Mouse (Mus musculus) lung, embryonic 16.5 days (tissue): ENCODE results near the gene Zfhx3. TPM values are rescaled to one million over a fixed set of nuclear protein-coding genes. Genes with fewer than 3 reads are reported as not detected.
A peak's percentile ranks its signal among the peaks of the same experiment; 100 is the strongest.

Experiments used
- ATAC-seq: fragments of 200-750 bp; cut with Nextera tagmentation; 2 replicates; pipeline ENCODE4 v1.8.0; 2017; ENCODE audit warnings: low read depth, mild to moderate bottlenecking, moderate library complexity
- H3K27ac ChIP-seq: fragments of 300-500 bp; sonication (generic); 2 replicates; pipeline ENCODE4 v1.5.1; 2014; ENCODE audit warnings: mild to moderate bottlenecking, control low read depth, low read length
- H3K27me3 ChIP-seq: fragments of 300-500 bp; sonication (generic); 2 replicates; pipeline ENCODE4 v1.6.1; 2014; ENCODE audit warnings: low read depth, low read length, mixed read lengths; ENCODE audit not compliant: control insufficient read depth, insufficient read depth
- H3K36me3 ChIP-seq: fragments of 300-500 bp; sonication (generic); 2 replicates; pipeline ENCODE4 v1.6.1; 2014; ENCODE audit warnings: low read length; ENCODE audit not compliant: control insufficient read depth, insufficient read depth
- H3K4me1 ChIP-seq: fragments of 300-500 bp; sonication (generic); replicated peaks from 2 replicates; pipeline ENCODE4 v1.6.1; 2014; ENCODE audit warnings: low read length, mixed read lengths; ENCODE audit not compliant: control insufficient read depth, insufficient read depth
- H3K4me2 ChIP-seq: fragments of 300-500 bp; sonication (generic); 2 replicates; pipeline ENCODE4 v1.6.1; 2014; ENCODE audit warnings: low read depth, low read length, control low read depth
- H3K4me3 ChIP-seq: fragments of 300-500 bp; sonication (generic); 2 replicates; pipeline ENCODE4 v1.5.1; 2014; ENCODE audit warnings: mild to moderate bottlenecking, low read length, control low read depth
- H3K9ac ChIP-seq: fragments of 300-500 bp; sonication (generic); 2 replicates; pipeline ENCODE4 v1.6.1; 2014; ENCODE audit warnings: low read length, control low read depth
- H3K9me3 ChIP-seq: fragments of 300-500 bp; sonication (generic); 2 replicates; pipeline ENCODE4 v1.6.1; 2016; ENCODE audit warnings: low read length; ENCODE audit not compliant: control insufficient read depth
- WGBS: fragments of 180-500 bp; shearing (Covaris S2); extraction: QIAGEN DNeasy Blood & Tissue Kit; methylation state at CpG from one replicate; pipeline ENCODE4 v1.1.7; 2014; 5-methylcytosine and 5-hydroxymethylcytosine counted together
- polyA plus RNA-seq: library from polyadenylated mRNA; unstranded; fragments of >200 nt; fragmentation: Nextera tagmentation; extraction: Ambion mirVana; gene quantifications from 2 replicates; pipeline ENCODE4 v1.2.1, GENCODE M21; 2015

Zfhx3 gene
- polyA plus RNA-seq, 1 experiment from 2014 or later = 12.7 TPM

GRCm38 (mm10) chr8:108612815-108613214, 670.4 kb downstream of the Zfhx3 start:
- ATAC-seq = peak; percentile 85
- H3K4me1 ChIP-seq = peaks cover 15% of the 10 kb centered on the region
- WGBS = 9% methylated on average over 5 of the region's 5 CpGs
- peak overlapping the region; percentile 8; the same call in 1 of the 2 replicates for H3K4me2 ChIP-seq
- no peaks in the 10 kb centered on the region for H3K27me3 ChIP-seq
- no peak overlapping the region for H3K4me3 ChIP-seq
- H3K9me3 ChIP-seq = no peaks in the 10 kb centered on the region
- no peak overlapping the region for H3K9ac ChIP-seq
- no peaks in the 10 kb centered on the region for H3K36me3 ChIP-seq
- H3K27ac ChIP-seq = peak overlapping the region; percentile 80

DNA sequence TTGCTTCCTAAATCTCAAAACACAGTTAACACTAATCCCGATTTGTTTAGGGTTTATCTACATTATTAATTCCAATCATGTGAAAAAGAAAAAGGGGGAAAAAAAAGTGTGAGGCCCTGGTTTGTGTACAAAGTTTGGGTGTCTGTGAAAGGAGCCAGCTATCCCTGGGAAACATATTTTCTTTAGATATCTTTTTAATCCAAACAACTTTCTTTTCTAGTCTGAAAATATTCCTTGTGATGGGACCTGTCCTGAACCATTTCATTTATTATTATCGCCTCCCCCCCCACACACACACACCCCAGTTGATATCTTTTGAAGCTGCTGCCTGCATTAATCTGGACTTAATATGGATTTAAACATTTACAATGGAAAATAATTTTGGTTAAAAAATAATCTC, 670.8 kb downstream of the Zfhx3 start:
- H3K36me3 ChIP-seq = no peaks in the 10 kb centered on the region
- H3K4me2 ChIP-seq = no peak overlapping the region
- H3K4me3 ChIP-seq = no peak overlapping the region
- no peaks in the 10 kb centered on the region for H3K9me3 ChIP-seq
- 46% methylated on average over 2 of the region's 2 CpGs for whole genome bisulfite sequencing
- H3K4me1 ChIP-seq = peaks cover 15% of the 10 kb centered on the region
- no peaks in the 10 kb centered on the region for H3K27me3 ChIP-seq
- peak; percentile 73 for ATAC-seq
- no peak overlapping the region for H3K9ac ChIP-seq
- H3K27ac ChIP-seq = 0 out of 2 replicates have a peak overlapping the region, but pooled peaks have one; percentile 17

GRCm38 (mm10) chr8:108621296-108621695, 678.9 kb downstream of the Zfhx3 start:
- H3K27ac ChIP-seq = no peak overlapping the region
- H3K4me3 ChIP-seq = no peak overlapping the region
- 31% methylated on average over 7 of the region's 7 CpGs for WGBS
- H3K4me2 ChIP-seq = no peak overlapping the region
- H3K36me3 ChIP-seq = no peaks in the 10 kb centered on the region
- ATAC-seq = no peak
- H3K9ac ChIP-seq = no peak overlapping the region
- H3K9me3 ChIP-seq = no peaks in the 10 kb centered on the region
- H3K27me3 ChIP-seq = no peaks in the 10 kb centered on the region
- H3K4me1 ChIP-seq = no peaks in the 10 kb centered on the region

DNA sequence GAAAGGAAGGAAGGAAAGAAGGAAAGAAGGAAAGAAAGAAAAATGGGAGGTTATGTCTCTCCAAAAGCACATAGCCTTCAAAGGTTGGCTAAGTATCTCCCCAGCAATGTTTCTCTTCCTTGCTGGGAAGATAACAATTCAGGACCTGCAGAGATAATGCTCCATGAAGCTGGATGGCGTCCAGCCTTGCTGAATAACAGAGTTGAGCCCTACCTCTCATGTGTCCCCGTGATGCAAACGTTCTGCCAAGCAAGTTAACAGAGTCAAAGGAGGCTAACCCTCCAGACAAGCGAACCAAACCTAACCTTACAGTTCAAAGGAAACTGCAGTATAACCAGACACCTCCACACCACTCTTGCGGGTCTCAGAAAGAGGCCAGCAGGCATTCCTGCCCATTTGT, 681.2 kb downstream of the Zfhx3 start:
- Histone ChIP-seq H3K4me1 (no peaks in the 10 kb centered on the region), H3K27ac (no peak overlapping the region), H3K4me2 (no peak overlapping the region), H3K27me3 (no peaks in the 10 kb centered on the region), H3K9ac (no peak overlapping the region), H3K36me3 (no peaks in the 10 kb centered on the region), H3K4me3 (no peak overlapping the region), H3K9me3 (no peaks in the 10 kb centered on the region)
- WGBS = 48% methylated on average over 5 of the region's 5 CpGs
- no peak for ATAC-seq

GRCm38 (mm10) chr8:108625571-108626120, 683.2 kb downstream of the Zfhx3 start:
- Histone ChIP-seq H3K27me3 (no peaks in the 10 kb centered on the region), H3K4me2 (no peak overlapping the region), H3K4me3 (no peak overlapping the region), H3K36me3 (no peaks in the 10 kb centered on the region), H3K9me3 (no peaks in the 10 kb centered on the region), H3K27ac (no peak overlapping the region), H3K9ac (no peak overlapping the region), H3K4me1 (no peaks in the 10 kb centered on the region)
- 80% methylated on average over 9 of the region's 9 CpGs for WGBS
- no peak for ATAC-seq

GRCm38 (mm10) chr8:108631069-108631468, 688.6 kb downstream of the Zfhx3 start:
- no peak for ATAC-seq
- Histone ChIP-seq H3K4me3 (no peak overlapping the region), H3K4me1 (no peaks in the 10 kb centered on the region), H3K9ac (no peak overlapping the region), H3K9me3 (no peaks in the 10 kb centered on the region), H3K27ac (no peak overlapping the region), H3K36me3 (no peaks in the 10 kb centered on the region), H3K4me2 (no peak overlapping the region), H3K27me3 (no peaks in the 10 kb centered on the region)
- WGBS = 92% methylated on average over 1 of the region's 1 CpGs

DNA sequence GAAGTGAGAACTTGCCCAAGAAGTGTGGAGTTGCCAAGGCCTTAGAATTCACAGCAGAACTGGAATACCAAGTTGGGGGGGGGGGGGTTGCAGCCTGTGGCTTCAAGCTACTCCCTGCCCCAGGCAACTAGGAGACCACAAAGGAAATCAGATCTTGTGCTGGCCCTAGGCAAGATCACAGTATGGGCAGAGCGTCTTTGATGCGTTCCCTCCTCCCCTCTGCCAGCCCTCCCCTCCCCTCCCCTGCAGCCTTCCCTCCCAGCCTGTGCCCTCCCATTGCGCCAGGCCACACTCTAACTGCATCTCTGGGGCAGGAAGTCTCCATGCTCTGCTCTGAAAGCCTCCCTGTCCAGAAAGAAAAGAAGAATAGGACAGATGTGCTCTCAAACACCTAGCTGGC, 691.8 kb downstream of the Zfhx3 start:
- H3K27me3 ChIP-seq = no peaks in the 10 kb centered on the region
- H3K4me3 ChIP-seq = no peak overlapping the region
- no peaks in the 10 kb centered on the region for H3K9me3 ChIP-seq
- H3K36me3 ChIP-seq = no peaks in the 10 kb centered on the region
- 75% methylated on average over 2 of the region's 3 CpGs for WGBS
- H3K27ac ChIP-seq = no peak overlapping the region
- H3K9ac ChIP-seq = no peak overlapping the region
- no peak for ATAC-seq
- no peak overlapping the region for H3K4me2 ChIP-seq
- no peaks in the 10 kb centered on the region for H3K4me1 ChIP-seq

DNA sequence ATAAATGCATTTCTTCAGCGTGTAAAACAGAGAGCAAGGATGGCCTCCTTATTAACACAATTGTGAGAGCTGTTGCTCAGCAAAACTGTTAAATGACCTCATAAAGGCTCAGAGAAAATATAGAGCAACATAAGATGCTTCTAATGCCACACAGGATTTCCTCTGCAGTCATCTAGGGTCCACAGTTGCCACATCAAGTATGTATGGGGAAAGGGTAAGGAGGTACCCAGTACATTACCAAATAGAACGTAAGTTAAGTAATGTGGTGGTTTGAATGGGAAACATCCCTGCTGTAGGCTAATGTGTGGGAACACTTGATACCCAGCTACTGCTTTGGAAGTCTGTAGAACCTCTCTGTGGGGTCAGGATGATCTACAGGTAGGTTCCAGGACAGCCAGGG, 695.4 kb downstream of the Zfhx3 start:
- WGBS = 93% methylated on average over 2 of the region's 2 CpGs

DNA sequence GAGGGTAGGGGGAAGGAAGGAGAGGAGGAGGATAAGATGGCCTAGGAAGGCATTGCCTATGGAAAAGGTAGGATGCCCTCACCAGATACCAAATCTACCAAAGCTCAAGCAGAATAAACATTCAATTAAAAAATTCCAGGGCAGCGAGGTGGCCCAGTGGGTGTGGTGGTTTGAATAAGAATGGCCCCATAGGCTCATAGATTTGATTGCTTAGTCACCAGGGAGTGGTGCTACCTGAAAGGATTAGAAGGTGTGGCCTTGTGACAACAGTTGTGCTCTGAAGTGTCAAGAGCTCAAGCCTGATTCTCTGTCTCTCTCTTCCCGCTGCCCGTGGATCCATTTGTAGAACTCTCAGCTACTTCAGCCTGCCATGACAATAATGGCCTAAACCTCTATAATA, 703.2 kb downstream of the Zfhx3 start:
- no peaks in the 10 kb centered on the region for H3K36me3 ChIP-seq
- ATAC-seq = no peak
- H3K4me3 ChIP-seq = no peak overlapping the region
- WGBS = 70% methylated on average over 3 of the region's 3 CpGs
- no peaks in the 10 kb centered on the region for H3K27me3 ChIP-seq
- H3K9me3 ChIP-seq = no peaks in the 10 kb centered on the region
- no peak overlapping the region for H3K27ac ChIP-seq
- H3K4me1 ChIP-seq = peaks cover 14% of the 10 kb centered on the region
- no peak overlapping the region for H3K9ac ChIP-seq
- H3K4me2 ChIP-seq = no peak overlapping the region

More for the DNA sequence above, 695.4 kb downstream of the Zfhx3 start:
- no peak for ATAC-seq
- Histone ChIP-seq H3K9ac (no peak overlapping the region), H3K9me3 (no peaks in the 10 kb centered on the region), H3K27ac (no peak overlapping the region), H3K27me3 (no peaks in the 10 kb centered on the region), H3K4me2 (no peak overlapping the region), H3K4me1 (no peaks in the 10 kb centered on the region), H3K36me3 (no peaks in the 10 kb centered on the region), H3K4me3 (no peak overlapping the region)

DNA sequence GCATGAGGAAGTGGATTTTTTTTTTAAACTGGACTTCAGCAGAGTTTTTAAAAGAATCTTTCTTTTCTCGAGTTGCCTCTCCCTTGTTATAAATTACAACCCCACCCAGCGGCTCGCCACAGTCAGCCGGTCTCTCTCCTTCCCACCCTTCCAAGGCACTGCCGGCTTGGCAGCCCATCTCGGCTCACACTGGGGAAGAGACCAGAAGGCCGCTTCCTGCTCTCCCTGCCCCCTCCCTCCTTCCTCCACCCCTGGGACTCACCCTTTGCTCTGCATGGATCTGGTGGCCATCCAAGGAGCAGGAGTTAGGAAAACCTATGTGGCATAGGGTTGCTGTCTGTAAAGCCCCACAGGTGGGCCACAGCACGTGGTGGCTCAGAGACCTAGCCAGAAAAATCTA, 705.1 kb downstream of the Zfhx3 start:
- H3K27me3 ChIP-seq = no peaks in the 10 kb centered on the region
- 17% methylated on average over 8 of the region's 8 CpGs for WGBS
- no peaks in the 10 kb centered on the region for H3K36me3 ChIP-seq
- H3K9me3 ChIP-seq = no peaks in the 10 kb centered on the region
- H3K9ac ChIP-seq = no peak overlapping the region
- H3K4me2 ChIP-seq = peak overlapping the region; percentile 17; the same call in 1 of the 2 replicates
- H3K4me3 ChIP-seq = no peak overlapping the region
- ATAC-seq = peak; percentile 91
- H3K27ac ChIP-seq = peak overlapping the region; percentile 73
- H3K4me1 ChIP-seq = peaks cover 14% of the 10 kb centered on the region
